Mouse (Mus musculus): ENCODE measurements around the gene Pcsk6.

- TF ChIP-seq HCFC1 (IDR thresholded peaks at IDR 0.05; ENCODE audit: low read depth, low read length) (no peak), ZNF384 (IDR thresholded peaks at IDR 0.05; ENCODE audit: low read depth, low read length) (no peak), CTCF (IDR thresholded peaks at IDR 0.05 in 2 of 3, conservative IDR thresholded peaks at IDR 0.05 in 1 of 3; ENCODE audit: control insufficient read depth in 1 of 3, insufficient read depth in 1 of 3, low read depth in 2 of 3, low read length in 3 of 3, poor library complexity in 1 of 3, severe bottlenecking in 1 of 3) (no peak), MEF2A (IDR thresholded peaks at IDR 0.05; ENCODE audit: extremely low read depth, insufficient replicate concordance, low read depth, low read length, poor library complexity, severe bottlenecking) (no peak), ZKSCAN1 (IDR thresholded peaks at IDR 0.05; ENCODE audit: low read depth, low read length) (no peak), ZC3H11A (IDR thresholded peaks at IDR 0.05; ENCODE audit: low read depth, low read length) (no peak), USF1 (IDR thresholded peaks at IDR 0.05; ENCODE audit: low read depth, low read length) (no peak), TAL1 (IDR thresholded peaks at IDR 0.05; ENCODE audit: low read length) (no peak), POLR2A (IDR thresholded peaks at IDR 0.05; ENCODE audit: control insufficient read depth in 1 of 2, insufficient read depth in 1 of 2, low read depth in 1 of 2, low read length in 2 of 2, poor library complexity in 1 of 2) (no peak), ZMIZ1 (IDR thresholded peaks at IDR 0.05; ENCODE audit: low read depth, low read length) (no peak), RCOR1 (IDR thresholded peaks at IDR 0.05; ENCODE audit: low read depth, low read length) (no peak)
Observed at GRCm38 (mm10) chr7:66008161-66008891, 146.8 kb downstream of the Pcsk6 start.
